Mouse (Mus musculus): Measurements from ENCODE around the gene Skil.

- TF ChIP-seq POLR2A (IDR thresholded peaks at IDR 0.05; ENCODE audit: borderline replicate concordance, insufficient read depth, low read length) = no peak
- TF ChIP-seq CTCF (IDR thresholded peaks at IDR 0.05; ENCODE audit: borderline replicate concordance, insufficient read depth, low read depth, low read length) = no peak
Measured at GRCm38 (mm10) chr3:31109108-31109507, 14.2 kb downstream of the Skil start.
